Mouse (Mus musculus): ENCODE results near the gene Prss34.

DNA sequence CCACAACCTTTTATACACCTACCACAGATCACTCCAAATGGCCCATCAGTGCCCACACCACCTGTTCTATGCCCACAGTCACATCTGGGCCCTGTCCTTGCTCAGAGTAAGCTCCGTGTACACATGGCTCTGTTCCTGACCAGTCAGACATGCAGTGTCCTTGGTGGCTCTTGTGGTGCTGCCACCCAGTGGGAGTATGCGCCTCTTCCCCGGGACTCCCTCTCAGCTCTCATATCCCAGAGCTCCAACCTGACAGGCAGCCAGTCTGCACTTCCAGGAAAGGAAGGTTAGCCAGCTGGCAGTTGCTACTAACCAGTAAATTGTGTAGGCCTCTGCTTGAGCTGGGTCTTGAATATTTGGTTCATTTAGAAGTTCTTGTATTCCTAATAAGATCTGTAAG is 33.7 kb upstream of the Prss34 start:
- TF ChIP-seq CTCF (IDR thresholded peaks at IDR 0.05; ENCODE audit: borderline replicate concordance, extremely low read depth, insufficient read depth, insufficient read length) (peak; percentile 28; the same call in 1 of the 2 replicates), POLR2A (IDR thresholded peaks at IDR 0.05; ENCODE audit: borderline replicate concordance, extremely low read depth, insufficient read depth, insufficient read length, poor library complexity, severe bottlenecking) (no peak)
